Mouse (Mus musculus) MEL (cell line): ENCODE measurements around the gene Tcap. TPM values are rescaled to one million over a fixed set of nuclear protein-coding genes. Genes with fewer than 3 reads are reported as not detected.

Experiments
- DNase-seq: peaks from one replicate; pipeline ENCODE4 v3.0.0; 2011; ENCODE audit warnings: low read depth, low spot score
- H3K27ac ChIP-seq: 2 replicates; pipeline ENCODE4 v1.5.1; 2012; ENCODE audit warnings: low read depth, mild to moderate bottlenecking, control low read depth, low read length, moderate library complexity; ENCODE audit not compliant: control insufficient read depth
- H3K27me3 ChIP-seq, 2 experiments: fragments of 150-350 bp in 1 of 2; sonication (generic) in 1 of 2; 2 replicates each; pipeline ENCODE4 v1.6.1; 2012; ENCODE audit warnings: low read length in 2 of 2, mild to moderate bottlenecking in 2 of 2, improper control_type of control experiment in 1 of 2, moderate library complexity in 1 of 2; ENCODE audit not compliant: insufficient read depth in 2 of 2, control insufficient read depth in 1 of 2
- H3K36me3 ChIP-seq, 2 experiments: 2 replicates each; pipeline ENCODE4 v1.6.1; 2012 to 2014; ENCODE audit warnings: low read length in 2 of 2, improper control_type of control experiment in 1 of 2, inconsistent platforms in 1 of 2, mild to moderate bottlenecking in 1 of 2; ENCODE audit not compliant: insufficient read depth in 2 of 2, control insufficient read depth in 1 of 2
- H3K4me1 ChIP-seq, 2 experiments: fragments of 150-350 bp in 1 of 2; sonication (generic) in 1 of 2; 2 replicates each; pipeline ENCODE4 v1.6.1; 2012; ENCODE audit warnings: low read length in 2 of 2, improper control_type of control experiment in 1 of 2, mild to moderate bottlenecking in 1 of 2; ENCODE audit not compliant: insufficient read depth in 2 of 2, control insufficient read depth in 1 of 2
- H3K4me3 ChIP-seq, 2 experiments: fragments of 150-350 bp in 1 of 2; sonication (generic) in 1 of 2; 2 replicates each; pipeline ENCODE4 v1.5.1; 2012; ENCODE audit warnings: low read depth in 2 of 2, low read length in 2 of 2, mild to moderate bottlenecking in 2 of 2, moderate library complexity in 2 of 2, control low read depth in 1 of 2, improper control_type of control experiment in 1 of 2; ENCODE audit not compliant: control insufficient read depth in 1 of 2, insufficient read depth in 1 of 2
- H3K79me2 ChIP-seq: 2 replicates; pipeline ENCODE4 v1.6.1; 2012; ENCODE audit warnings: mild to moderate bottlenecking, low read length, moderate library complexity; ENCODE audit not compliant: control insufficient read depth, poor library complexity, insufficient read depth
- H3K9ac ChIP-seq: 2 replicates; pipeline ENCODE4 v1.6.1; 2012; ENCODE audit warnings: low read depth, mild to moderate bottlenecking, control low read depth, low read length, moderate library complexity; ENCODE audit not compliant: control insufficient read depth, poor library complexity, severe bottlenecking
- H3K9me3 ChIP-seq: fragments of 150-350 bp; sonication (generic); replicated peaks from 2 replicates; pipeline ENCODE4 v1.6.1; 2012; ENCODE audit warnings: mild to moderate bottlenecking, low read length, improper control_type of control experiment, moderate library complexity; ENCODE audit not compliant: insufficient read depth
- BHLHE40 ChIP-seq: IDR thresholded peaks from 2 replicates; pipeline ENCODE4 v1.6.1; 2012; ENCODE audit warnings: low read depth, mild to moderate bottlenecking, inconsistent platforms, low read length, improper control_type of control experiment, borderline replicate concordance
- CHD2 ChIP-seq: IDR thresholded peaks from 2 replicates; pipeline ENCODE4 v1.6.1; 2011; ENCODE audit warnings: low read length, improper control_type of control experiment
- CTCF ChIP-seq, 3 experiments: IDR thresholded peaks in 2 of 3; conservative IDR thresholded peaks in 1 of 3; 2 replicates each; pipeline ENCODE4 v1.5.1; 2011 to 2012; ENCODE audit warnings: low read length in 3 of 3, low read depth in 2 of 3, mild to moderate bottlenecking in 2 of 3, improper control_type of control experiment in 1 of 3, inconsistent platforms in 1 of 3, mixed read lengths in 1 of 3, moderate library complexity in 1 of 3; ENCODE audit not compliant: control insufficient read depth in 1 of 3, insufficient read depth in 1 of 3, poor library complexity in 1 of 3, severe bottlenecking in 1 of 3
- ETS1 ChIP-seq: IDR thresholded peaks from 2 replicates; pipeline ENCODE4 v1.6.1; 2012; ENCODE audit warnings: low read depth, mild to moderate bottlenecking, inconsistent platforms, low read length, improper control_type of control experiment, moderate library complexity
- GATA1 ChIP-seq: IDR thresholded peaks from 2 replicates; pipeline ENCODE4 v1.6.1; 2011; ENCODE audit warnings: low read depth, low read length, improper control_type of control experiment
- JUND ChIP-seq: IDR thresholded peaks from 2 replicates; pipeline ENCODE4 v1.6.1; 2011; ENCODE audit warnings: low read depth, mild to moderate bottlenecking, improper control_type of control experiment, low read length
- KAT2A ChIP-seq: conservative IDR thresholded peaks from 2 replicates; pipeline ENCODE4 v1.6.1; 2012; ENCODE audit warnings: low read depth, low read length, improper control_type of control experiment, inconsistent platforms
- MAFK ChIP-seq: IDR thresholded peaks from 2 replicates; pipeline ENCODE4 v1.6.1; 2011; ENCODE audit warnings: low read depth, mild to moderate bottlenecking, low read length, improper control_type of control experiment, borderline replicate concordance
- MAZ ChIP-seq: IDR thresholded peaks from 2 replicates; pipeline ENCODE4 v1.6.1; 2012; ENCODE audit warnings: low read depth, mild to moderate bottlenecking, inconsistent platforms, low read length, improper control_type of control experiment
- MYB ChIP-seq: IDR thresholded peaks from 2 replicates; pipeline ENCODE4 v1.6.1; 2011; ENCODE audit warnings: mild to moderate bottlenecking, low read depth, low read length, improper control_type of control experiment
- MYC ChIP-seq: IDR thresholded peaks from 2 replicates; pipeline ENCODE4 v1.6.1; 2011; ENCODE audit warnings: low read depth, mild to moderate bottlenecking, low read length, improper control_type of control experiment, moderate library complexity
- POLR2AphosphoS5 ChIP-seq: IDR thresholded peaks from 2 replicates; pipeline ENCODE4 v1.6.1; 2012; ENCODE audit warnings: low read depth, borderline replicate concordance, mild to moderate bottlenecking, inconsistent platforms, low read length, moderate library complexity, mixed read lengths
- RAD21 ChIP-seq: IDR thresholded peaks from 2 replicates; pipeline ENCODE4 v1.6.1; 2011; ENCODE audit warnings: mild to moderate bottlenecking, low read depth, low read length, improper control_type of control experiment
- SIN3A ChIP-seq: IDR thresholded peaks from 2 replicates; pipeline ENCODE4 v1.6.1; 2012; ENCODE audit warnings: low read length, improper control_type of control experiment, inconsistent platforms
- TBP ChIP-seq: IDR thresholded peaks from 2 replicates; pipeline ENCODE4 v1.8.0; 2011; ENCODE audit warnings: low read depth, low read length, improper control_type of control experiment
- UBTF ChIP-seq: IDR thresholded peaks from 2 replicates; pipeline ENCODE4 v1.6.1; 2012; ENCODE audit warnings: low read depth, mild to moderate bottlenecking, inconsistent platforms, low read length, improper control_type of control experiment, moderate library complexity, borderline replicate concordance; ENCODE audit not compliant: insufficient read depth
- USF1 ChIP-seq: IDR thresholded peaks from 2 replicates; pipeline ENCODE4 v1.6.1; 2014; ENCODE audit warnings: low read depth, mild to moderate bottlenecking, inconsistent platforms, low read length, improper control_type of control experiment, moderate library complexity
- ZC3H11A ChIP-seq: IDR thresholded peaks from 2 replicates; pipeline ENCODE4 v1.6.1; 2012; ENCODE audit warnings: low read depth, mild to moderate bottlenecking, inconsistent platforms, low read length, improper control_type of control experiment
- ZKSCAN1 ChIP-seq: IDR thresholded peaks from 2 replicates; pipeline ENCODE4 v1.6.1; 2012; ENCODE audit warnings: low read depth, mild to moderate bottlenecking, inconsistent platforms, low read length, improper control_type of control experiment, moderate library complexity
- polyA plus RNA-seq, 2 experiments: library from polyadenylated mRNA; stranded (reverse) in 1 of 2; unstranded in 1 of 2; fragments of >175 nt in 1 of 2; fragments of >200 nt in 1 of 2; gene quantifications; 2 replicates each; pipeline versions ENCODE4 v1.2.1 to v1.2.4; 2012; ENCODE audit warnings: low replicate concordance in 2 of 2, low read depth in 1 of 2; ENCODE audit not compliant: insufficient read length in 2 of 2, insufficient read depth in 1 of 2, missing spikeins in 1 of 2
- total RNA-seq: library from RNA; depleted of rRNA; stranded (reverse); fragments of 300-350 nt; gene quantifications from 2 replicates; pipeline ENCODE4 v1.2.3, GENCODE M21; 2012

The Tcap gene
- total and polyA plus RNA-seq, 3 experiments: 0.07 TPM; not detected in 2

GRCm38 (mm10) chr11:98390141-98390540 lies 6.5 kb downstream of the Tcap start:
- no peaks in the 10 kb centered on the region for H3K27me3 ChIP-seq

GRCm38 (mm10) chr11:98392034-98392433 lies 8.4 kb downstream of the Tcap start:
- TF ChIP-seq TBP (no peak), KAT2A (no peak), CHD2 (no peak), RAD21 (no peak), MAFK (no peak), MYC (no peak), SIN3A (no peak), CTCF (IDR thresholded peaks at IDR 0.05 in 2 of 3, conservative IDR thresholded peaks at IDR 0.05 in 1 of 3; ENCODE audit: control insufficient read depth in 1 of 3, insufficient read depth in 1 of 3, low read depth in 2 of 3, low read length in 3 of 3, poor library complexity in 1 of 3, severe bottlenecking in 1 of 3) (no peak), ZKSCAN1 (no peak), BHLHE40 (no peak), USF1 (no peak), POLR2AphosphoS5 (no peak), MYB (no peak)
- Histone ChIP-seq H3K4me3 (no peak overlapping the region), H3K9me3 (no peaks in the 10 kb centered on the region), H3K79me2 (no peaks in the 10 kb centered on the region), H3K27ac (no peak overlapping the region), H3K4me1 (peaks cover 21 to 45% of the 10 kb centered on the region in 2 experiments), H3K9ac (no peak overlapping the region; the same call in 1 of the 2 replicates), H3K27me3 (no peaks in the 10 kb centered on the region), H3K36me3 (peaks cover 0 to 26% of the 10 kb centered on the region in 2 experiments; a peak in 2 of 4 replicates)
- DNase-seq: no peak

More at GRCm38 (mm10) chr11:98390141-98390540, 6.5 kb downstream of the Tcap start:
- H3K4me1 ChIP-seq: peaks cover 21 to 43% of the 10 kb centered on the region in 2 experiments
- H3K79me2 ChIP-seq: no peaks in the 10 kb centered on the region
- no peak for DNase-seq
- no peak for TF ChIP-seq ETS1
- no peak for TF ChIP-seq MYC
- no peak overlapping the region for H3K27ac ChIP-seq
- peaks cover 0 to 23% of the 10 kb centered on the region in 2 experiments; a peak in 2 of 4 replicates for H3K36me3 ChIP-seq
- H3K9ac ChIP-seq: no peak overlapping the region
- H3K9me3 ChIP-seq: no peaks in the 10 kb centered on the region
- no peak overlapping the region for H3K4me3 ChIP-seq

- peak overlapping the region; percentile 28 for H3K9ac ChIP-seq
Measured at GRCm38 (mm10) chr11:98392645-98393044, 9.0 kb downstream of the Tcap start.

More at GRCm38 (mm10) chr11:98392645-98393044, 9.0 kb downstream of the Tcap start:
- peak overlapping the region in 1 of 2 experiments; percentile 27; a peak in 2 of 4 replicates for H3K4me3 ChIP-seq
- peak overlapping the region; percentile 79 for H3K27ac ChIP-seq
- TF ChIP-seq MAZ (peak; percentile 72; the same call in 1 of the 2 replicates), TBP (peak; percentile 36; the same call in 1 of the 2 replicates), ETS1 (peak; percentile 43; the same call in 1 of the 2 replicates), GATA1 (peak; percentile 70), ZC3H11A (no peak), UBTF (no peak), JUND (0 out of 2 replicates have a peak, but pooled peaks have one; percentile 7)
- no peaks in the 10 kb centered on the region for H3K27me3 ChIP-seq
- DNase-seq: peak; percentile 86
- H3K36me3 ChIP-seq: peaks cover 0 to 26% of the 10 kb centered on the region in 2 experiments; a peak in 2 of 4 replicates
- H3K79me2 ChIP-seq: no peaks in the 10 kb centered on the region
- H3K4me1 ChIP-seq: peaks cover 21 to 45% of the 10 kb centered on the region in 2 experiments
- no peaks in the 10 kb centered on the region for H3K9me3 ChIP-seq
